Mouse (Mus musculus) C2C12 (cell line): Measurements from ENCODE around the gene Zic4.

Source experiments
- CTCF ChIP-seq: IDR thresholded peaks from one replicate; pipeline ENCODE4 v1.5.1; 2011; ENCODE audit not compliant: control insufficient read depth, insufficient read depth, insufficient read length
- FOSL1 ChIP-seq: IDR thresholded peaks from one replicate; pipeline ENCODE4 v1.8.0; 2011; ENCODE audit warnings: mild to moderate bottlenecking, low read length; ENCODE audit not compliant: poor library complexity, insufficient read depth, severe bottlenecking
- MAX ChIP-seq: IDR thresholded peaks from one replicate; pipeline ENCODE4 v1.6.1; 2011; ENCODE audit warnings: mild to moderate bottlenecking, control low read depth

GRCm38 (mm10) chr9:91380458-91380914 lies 18.3 kb downstream of the Zic4 start:
- TF ChIP-seq CTCF = no peak
- TF ChIP-seq MAX = no peak
- no peak for TF ChIP-seq FOSL1
